Mouse (Mus musculus) liver, postnatal 0 days (tissue): ENCODE measurements around the gene Dph5.

Experiments
- CTCF ChIP-seq: sonication (generic); IDR thresholded peaks from 2 replicates; pipeline ENCODE4 v1.5.1; 2016; ENCODE audit warnings: antibody characterized with exemption, low read depth
- EP300 ChIP-seq: IDR thresholded peaks from 2 replicates; pipeline ENCODE4 v1.6.1; 2016; ENCODE audit warnings: antibody characterized with exemption, low read depth, mild to moderate bottlenecking

GRCm38 (mm10) chr3:115854672-115855191, 32.9 kb upstream of the Dph5 start:
- TF ChIP-seq CTCF (no peak), EP300 (no peak)
